Mouse (Mus musculus) gastrocnemius, postnatal 14 days (tissue): ENCODE results near the gene Plxna4. TPM values are rescaled to one million over a fixed set of nuclear protein-coding genes. Genes with fewer than 3 reads are reported as not detected.
"Not testable (repeated sequence)": the region's sequence is repeated elsewhere in the genome, so short reads cannot be mapped to it uniquely, and the experiment has no call there.

Experiments
- DNase-seq: peaks from one replicate; pipeline ENCODE4 v3.0.0; 2021; ENCODE audit warnings: mixed read lengths
- intact Hi-C: fragments of 180-260 bp; cut with DNase I; formaldehyde crosslinking; loops from one replicate; pipeline ENCODE4 v1.15.1; 2025; ENCODE audit warnings: low total_unique reads
- total RNA-seq, 2 experiments: library from RNA; stranded (reverse); gene quantifications; 2 replicates each; pipeline ENCODE4 v1.2.3; 2021

Gene Plxna4
- total RNA-seq, 2 experiments from 2014 or later, result 2.8 to 3.4 TPM

GRCm38 (mm10) chr6:32569919-32570318 lies 18.1 kb downstream of the Plxna4 start:
- intact Hi-C loops, result no loop called here
- DNase-seq, result no peak

- intact Hi-C loops, result no loop called here
- DNase-seq, result no peak
Observed at GRCm38 (mm10) chr6:32546915-32547314, 41.1 kb downstream of the Plxna4 start.

GRCm38 (mm10) chr6:32544021-32544420 lies 44.0 kb downstream of the Plxna4 start:
- intact Hi-C loops, result no loop called here

GRCm38 (mm10) chr6:32540155-32540554 lies 47.8 kb downstream of the Plxna4 start:
- intact Hi-C loops, result no loop called here
- no peak for DNase-seq

More at GRCm38 (mm10) chr6:32544021-32544420, 44.0 kb downstream of the Plxna4 start:
- no peak for DNase-seq

GRCm38 (mm10) chr6:32533962-32534740 lies 53.8 kb downstream of the Plxna4 start:
- intact Hi-C loops, result no loop called here
- no peak for DNase-seq

GRCm38 (mm10) chr6:32528081-32528570 lies 59.9 kb downstream of the Plxna4 start:
- intact Hi-C loops, result no loop called here
- no peak for DNase-seq

- no peak for DNase-seq
- intact Hi-C loops, result no loop called here
Observed at GRCm38 (mm10) chr6:32527518-32527917, 60.5 kb downstream of the Plxna4 start.

GRCm38 (mm10) chr6:32526762-32527161 lies 61.2 kb downstream of the Plxna4 start:
- DNase-seq, result no peak

GRCm38 (mm10) chr6:32520097-32520496 lies 67.9 kb downstream of the Plxna4 start:
- peak; percentile 17 for DNase-seq

More at GRCm38 (mm10) chr6:32526762-32527161, 61.2 kb downstream of the Plxna4 start:
- intact Hi-C loops, result no loop called here

GRCm38 (mm10) chr6:32518617-32519016 lies 69.4 kb downstream of the Plxna4 start:
- intact Hi-C loops, result no loop called here
- no peak for DNase-seq

More at GRCm38 (mm10) chr6:32520097-32520496, 67.9 kb downstream of the Plxna4 start:
- intact Hi-C loops, result no loop called here

- DNase-seq, result no peak
- intact Hi-C loops, result no loop called here
Observed at GRCm38 (mm10) chr6:32514096-32514495, 73.9 kb downstream of the Plxna4 start.

- DNase-seq, result no peak
- intact Hi-C loops, result no loop called here
Observed at GRCm38 (mm10) chr6:32512010-32512409, 76.0 kb downstream of the Plxna4 start.

GRCm38 (mm10) chr6:32510924-32511323 lies 77.1 kb downstream of the Plxna4 start:
- intact Hi-C loops, result no loop called here
- DNase-seq, result peak; percentile 8

GRCm38 (mm10) chr6:32510491-32510890 lies 77.5 kb downstream of the Plxna4 start:
- DNase-seq, result no peak
- intact Hi-C loops, result no loop called here

- intact Hi-C loops, result no loop called here
- no peak for DNase-seq
Observed at GRCm38 (mm10) chr6:32509046-32509445, 78.9 kb downstream of the Plxna4 start.

GRCm38 (mm10) chr6:32504963-32505362 lies 83.0 kb downstream of the Plxna4 start:
- DNase-seq, result no peak
- intact Hi-C loops, result no loop called here

- DNase-seq, intact Hi-C loops: not testable (repeated sequence)
Observed at GRCm38 (mm10) chr6:32501186-32501585, 86.8 kb downstream of the Plxna4 start.

- intact Hi-C loops, result no loop called here
- DNase-seq, result peak; percentile 14
Observed at GRCm38 (mm10) chr6:32498106-32498505, 89.9 kb downstream of the Plxna4 start.

- no peak for DNase-seq
- intact Hi-C loops, result no loop called here
Observed at GRCm38 (mm10) chr6:32496109-32496508, 91.9 kb downstream of the Plxna4 start.

GRCm38 (mm10) chr6:32495532-32495931 lies 92.5 kb downstream of the Plxna4 start:
- intact Hi-C loops, result no loop called here
- DNase-seq, result no peak

- intact Hi-C loops, result no loop called here
Observed at GRCm38 (mm10) chr6:32493557-32493956, 94.4 kb downstream of the Plxna4 start.

More at GRCm38 (mm10) chr6:32493557-32493956, 94.4 kb downstream of the Plxna4 start:
- no peak for DNase-seq
